Mouse (Mus musculus) brain, embryonic 14.5 days (tissue): ENCODE measurements around the gene Cnksr3. TPM values are rescaled to one million over a fixed set of nuclear protein-coding genes. Genes with fewer than 3 reads are reported as not detected.

ENCODE experiments used
- DNase-seq: peaks from one replicate; pipeline ENCODE4 v3.0.0-alpha.2; 2011; ENCODE audit warnings: low read depth
- CTCF ChIP-seq: fragments of 200-500 bp; IDR thresholded peaks from 2 replicates; pipeline ENCODE4 v1.5.1; 2012; ENCODE audit warnings: inconsistent platforms, mild to moderate bottlenecking, moderate library complexity, borderline replicate concordance; ENCODE audit not compliant: insufficient read depth, insufficient read length; ENCODE audit errors: extremely low read depth
- POLR2A ChIP-seq: fragments of 200-500 bp; IDR thresholded peaks from 2 replicates; pipeline ENCODE4 v1.6.1; 2012; ENCODE audit warnings: mild to moderate bottlenecking, inconsistent platforms, borderline replicate concordance; ENCODE audit not compliant: poor library complexity, insufficient read depth, insufficient read length, severe bottlenecking; ENCODE audit errors: extremely low read depth
- polyA plus RNA-seq: library from polyadenylated mRNA; depleted of rRNA; stranded (reverse); fragments of >200 nt; gene quantifications from 2 replicates; pipeline ENCODE4 v1.2.3, GENCODE M21; 2012

The Cnksr3 gene
- polyA plus RNA-seq, 1 experiment = 3.9 TPM

DNA sequence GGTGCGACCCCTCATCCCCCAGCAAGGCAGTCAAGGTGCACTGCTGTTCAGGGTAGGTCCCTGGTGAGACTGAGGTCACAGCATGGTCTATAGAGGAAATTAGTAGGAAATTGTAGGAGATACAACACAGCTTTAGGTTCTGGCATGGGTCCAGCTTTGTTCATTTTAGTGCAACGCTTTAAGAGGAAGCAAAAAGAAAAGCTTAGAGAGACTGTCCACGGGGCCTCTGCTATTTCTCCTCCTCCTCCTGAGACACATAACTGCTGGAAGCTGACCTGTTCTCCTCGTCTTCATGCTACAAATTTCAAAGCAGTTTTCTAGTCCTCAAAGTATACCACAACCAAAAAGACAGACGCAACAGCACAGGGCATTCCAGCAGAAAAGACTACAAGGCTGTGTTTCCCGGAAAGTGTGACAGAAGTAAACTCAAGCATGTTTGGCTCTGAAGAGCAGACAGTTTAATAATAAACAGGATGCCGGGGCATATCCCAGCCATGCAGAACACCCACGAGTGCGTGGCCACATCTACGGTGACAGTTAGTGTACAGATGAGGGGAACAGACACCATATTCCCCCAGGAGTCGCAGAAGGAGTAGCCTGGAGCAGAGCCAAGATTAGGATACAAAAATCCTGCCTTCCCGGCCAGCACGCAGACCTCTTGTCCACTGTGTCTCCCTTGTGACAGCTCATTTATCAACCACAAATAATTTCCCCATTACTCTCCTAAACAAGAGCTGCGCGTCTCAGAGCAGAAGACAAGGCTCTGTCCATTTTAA is 53.6 kb downstream of the Cnksr3 start:
- DNase-seq = peak; percentile 69
- no peak for TF ChIP-seq CTCF
- no peak for TF ChIP-seq POLR2A

DNA sequence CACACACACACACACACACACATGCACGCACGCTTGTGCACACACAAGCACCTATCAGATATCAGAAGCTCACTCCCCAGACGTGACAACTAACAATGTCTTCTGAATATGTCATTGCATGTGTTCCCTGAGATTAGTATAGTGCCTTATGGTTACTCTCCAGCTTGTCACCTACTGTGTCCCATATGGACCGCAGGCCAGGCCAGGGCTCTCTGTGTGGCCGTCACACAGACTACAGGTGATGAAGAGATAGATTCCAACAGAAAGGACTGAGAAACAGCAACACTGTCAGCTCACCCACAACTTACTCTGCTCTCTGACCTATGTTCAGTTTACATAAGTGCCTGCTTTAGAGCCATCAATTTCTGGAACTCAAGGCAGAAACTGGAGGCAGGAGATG is 57.2 kb downstream of the Cnksr3 start:
- no peak for DNase-seq
- TF ChIP-seq POLR2A (no peak), CTCF (no peak)

DNA sequence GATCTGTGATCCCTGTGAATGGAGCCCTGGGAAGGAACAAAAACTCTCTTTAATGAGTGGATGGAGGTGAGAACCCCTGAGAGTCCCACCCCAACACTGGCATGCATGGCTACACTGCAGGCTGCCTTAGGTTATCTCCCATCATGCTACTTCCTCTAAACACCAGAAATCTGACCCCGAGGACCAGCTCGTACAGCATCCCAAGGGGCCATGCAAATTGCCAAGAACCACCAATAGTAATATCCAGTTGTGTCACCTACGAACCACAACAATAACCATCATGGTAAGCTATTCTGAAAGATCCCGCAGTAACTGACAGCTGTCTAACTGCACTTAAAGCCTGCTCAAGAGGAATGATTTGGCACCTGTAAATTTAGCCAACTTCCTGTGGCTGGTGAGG is 59.1 kb downstream of the Cnksr3 start:
- DNase-seq = no peak
- no peak for TF ChIP-seq POLR2A
- no peak for TF ChIP-seq CTCF

DNA sequence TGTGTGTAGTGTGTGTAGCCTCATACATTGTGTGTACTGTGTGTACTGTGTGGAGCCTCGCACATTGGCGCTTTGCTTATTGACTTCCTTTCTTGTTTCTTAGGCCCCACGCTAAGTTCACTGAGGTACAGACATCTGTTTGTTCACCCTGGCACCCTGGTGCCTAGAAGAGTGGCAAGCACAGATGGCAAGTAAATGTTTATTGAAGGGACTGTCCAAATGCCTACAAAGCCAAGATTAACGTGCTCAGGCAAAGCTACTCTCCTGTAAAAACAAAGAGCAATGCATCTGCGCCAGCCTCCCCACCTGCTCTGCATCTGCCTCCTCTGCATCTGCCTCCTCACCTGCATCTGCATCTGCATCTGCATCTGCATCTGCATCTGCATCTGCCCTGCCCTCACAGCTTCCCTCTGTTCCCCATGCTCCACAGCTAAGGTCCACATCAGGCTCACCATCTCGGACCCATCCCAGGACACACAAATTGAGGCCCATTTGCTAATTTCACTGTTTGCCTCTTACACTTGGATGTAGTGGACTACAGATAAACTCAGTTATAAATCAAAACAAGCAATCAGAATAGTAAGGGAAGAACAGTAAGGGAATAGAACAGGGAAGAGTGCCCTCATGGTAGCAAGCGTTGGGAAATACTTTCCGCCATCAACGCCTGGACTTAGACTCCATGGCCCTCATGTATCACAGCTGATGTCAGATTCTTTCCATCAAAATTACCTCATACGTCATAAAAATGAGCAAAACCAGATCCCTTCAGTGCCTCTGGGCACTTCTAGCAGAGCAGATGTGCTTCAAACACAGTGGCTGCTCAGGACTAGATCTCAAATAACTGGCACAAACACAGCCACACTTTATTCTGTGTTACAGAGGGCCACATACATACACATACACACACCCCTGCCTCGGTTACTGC is 62.1 kb downstream of the Cnksr3 start:
- no peak for DNase-seq
- no peak for TF ChIP-seq CTCF
- TF ChIP-seq POLR2A = no peak

DNA sequence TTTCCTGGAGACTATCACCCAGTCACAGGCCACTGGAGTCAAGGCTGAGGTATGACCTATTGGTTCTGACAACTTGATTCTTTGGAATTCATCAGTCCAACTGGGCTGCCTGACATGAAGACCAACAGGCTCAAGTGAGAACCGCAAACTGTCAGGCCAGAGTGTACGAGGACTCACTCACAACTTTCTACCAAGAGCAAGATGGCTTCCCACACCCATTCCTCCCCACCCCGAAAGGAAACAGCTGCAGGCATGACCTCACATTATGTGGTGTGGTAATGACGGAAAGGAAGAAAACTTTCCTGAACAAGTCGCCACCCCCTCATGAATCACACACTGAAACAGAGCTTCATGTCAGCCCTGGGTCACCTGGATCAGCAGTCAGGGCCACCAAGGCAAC is 66.4 kb downstream of the Cnksr3 start:
- no peak for DNase-seq
- TF ChIP-seq CTCF (no peak), POLR2A (no peak)

DNA sequence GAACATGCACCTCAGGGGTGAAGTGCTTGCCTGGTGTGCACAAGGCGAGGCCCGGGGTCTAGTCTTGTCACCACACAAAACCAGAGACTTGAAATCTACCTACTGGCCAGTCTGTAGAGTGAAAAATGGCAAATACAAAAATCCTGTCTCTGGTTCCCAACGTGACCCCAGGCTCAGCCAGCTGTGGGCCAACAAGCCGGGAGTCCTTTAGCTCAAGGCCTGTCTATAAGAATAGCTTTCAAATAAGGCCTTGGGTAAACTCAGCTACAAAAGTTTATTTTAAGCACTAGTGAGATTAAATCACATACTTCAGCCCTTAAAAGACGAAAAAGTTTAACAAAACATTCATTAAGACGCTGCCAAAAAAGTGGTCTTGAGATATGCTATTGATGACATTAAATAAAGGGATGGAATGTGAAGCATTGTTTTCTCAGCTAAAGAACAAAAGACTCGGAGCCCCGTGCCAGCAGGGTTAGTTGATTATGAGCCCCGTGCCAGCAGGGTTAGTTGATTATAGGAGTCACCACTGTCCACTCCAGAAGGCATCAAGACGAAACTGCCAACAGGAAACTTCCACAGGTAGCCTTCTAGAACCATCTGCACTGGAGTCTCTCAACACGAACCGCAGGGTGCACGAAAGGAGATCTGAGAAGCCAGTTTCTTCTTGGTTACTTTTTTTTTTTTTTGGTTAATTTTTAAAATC is 67.8 kb downstream of the Cnksr3 start:
- DNase-seq = no peak
- TF ChIP-seq CTCF (no peak), POLR2A (no peak)

DNA sequence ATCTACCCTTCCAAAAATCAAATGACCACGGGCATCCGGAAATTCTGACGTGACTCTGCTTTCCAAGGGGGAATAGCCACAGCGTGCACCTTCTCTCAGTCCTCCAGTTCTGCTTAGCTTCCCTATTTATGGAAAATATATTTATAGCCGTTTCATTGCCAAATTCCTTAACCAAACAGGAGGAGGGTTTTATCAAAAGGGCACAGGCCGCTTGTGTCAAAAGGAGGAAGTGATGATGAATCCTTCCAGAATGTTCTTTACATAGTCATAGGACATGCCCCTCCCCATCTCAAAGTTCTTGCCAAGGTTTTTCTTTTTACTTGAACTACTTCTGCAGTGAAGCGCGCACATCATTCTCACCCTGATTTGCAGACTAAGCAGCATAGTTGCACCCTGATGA is 69.8 kb downstream of the Cnksr3 start:
- TF ChIP-seq CTCF = no peak
- no peak for TF ChIP-seq POLR2A
- DNase-seq = no peak

DNA sequence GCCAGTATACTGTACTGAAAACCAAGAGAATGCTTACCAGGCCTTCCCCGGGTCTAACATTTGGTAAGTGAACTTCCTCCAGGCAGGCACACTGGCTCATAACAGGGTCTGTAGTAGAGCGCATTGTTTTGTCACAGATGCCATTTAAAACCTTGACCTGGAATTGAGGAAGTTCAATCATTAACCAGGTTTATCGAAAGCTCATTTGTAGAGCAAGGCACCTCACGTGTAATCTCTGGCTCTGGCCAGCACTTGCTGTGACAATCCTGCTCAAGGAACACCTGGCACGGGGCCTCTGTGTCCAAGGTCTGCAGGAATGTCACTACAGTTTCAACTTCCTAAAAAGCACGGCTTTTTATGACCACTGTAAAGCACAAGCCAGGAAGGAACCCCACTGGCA is 71.8 kb downstream of the Cnksr3 start:
- DNase-seq = no peak
- no peak for TF ChIP-seq CTCF
- TF ChIP-seq POLR2A = no peak

DNA sequence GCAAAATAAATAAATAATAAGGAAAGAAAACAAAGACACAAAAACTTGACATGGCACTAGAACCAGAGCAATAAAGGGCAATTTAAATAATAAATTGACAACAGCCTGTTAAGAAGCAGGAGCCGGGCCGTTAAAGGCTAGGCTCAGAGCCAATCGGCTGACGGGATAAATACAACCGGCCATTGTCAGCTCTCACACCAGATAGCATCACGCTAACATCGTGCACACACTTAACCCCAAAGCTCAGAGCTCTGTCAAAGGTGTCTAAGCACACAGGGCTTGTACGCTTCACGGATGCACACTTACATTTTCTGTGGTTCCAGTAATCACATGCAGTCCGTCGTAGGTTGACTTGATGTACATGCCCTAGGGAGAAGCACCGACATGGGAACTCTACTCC is 74.0 kb downstream of the Cnksr3 start:
- DNase-seq = peak; percentile 43
- TF ChIP-seq POLR2A = no peak
- no peak for TF ChIP-seq CTCF

DNA sequence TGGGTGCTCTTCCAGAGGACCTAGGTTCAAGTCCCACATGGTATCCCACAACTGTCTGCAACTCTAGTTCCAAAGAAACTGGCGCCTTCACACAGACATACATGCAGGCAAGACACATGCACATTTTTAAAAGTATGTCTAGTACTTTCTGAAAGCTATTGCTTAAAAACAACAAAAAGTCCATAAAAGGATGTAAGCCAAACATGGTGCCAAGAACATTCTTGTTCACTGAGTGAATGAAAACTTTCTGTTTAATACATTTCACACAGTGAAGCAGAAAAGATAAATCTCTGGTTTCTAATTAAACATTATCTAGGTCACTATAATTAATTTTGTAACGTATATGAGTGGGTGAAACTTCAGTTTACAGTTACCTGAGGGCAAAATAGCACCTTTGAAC is 76.3 kb downstream of the Cnksr3 start:
- DNase-seq = no peak
- TF ChIP-seq POLR2A (no peak), CTCF (no peak)

DNA sequence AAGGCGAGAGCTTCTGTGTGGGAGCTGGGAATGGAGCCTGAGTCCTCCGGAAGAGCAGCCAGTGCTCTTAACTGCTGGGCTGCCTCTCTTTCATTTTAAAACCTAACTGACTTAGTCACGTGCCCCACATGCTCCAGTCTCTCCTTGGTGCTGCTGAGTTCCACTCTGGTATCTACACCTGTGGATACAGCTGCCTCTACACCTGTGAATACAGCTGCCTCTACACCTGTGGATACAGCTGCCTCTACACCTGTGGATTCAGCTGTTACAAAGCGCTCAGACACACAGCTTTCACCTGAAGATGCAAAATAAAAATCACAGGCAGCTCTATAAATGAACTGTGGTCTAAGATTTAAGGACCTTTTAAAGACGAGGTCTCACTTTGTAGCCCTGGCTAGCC is 79.0 kb downstream of the Cnksr3 start:
- no peak for DNase-seq
- TF ChIP-seq CTCF = no peak
- TF ChIP-seq POLR2A = no peak
